Mouse (Mus musculus): ENCODE data around the gene Slc16a13.

Gene Slc16a13

GRCm38 (mm10) chr11:70210681-70211080 lies 10.2 kb downstream of the Slc16a13 start:
- DNase-seq (ENCODE audit: low spot score) = no peak

GRCm38 (mm10) chr11:70208778-70209388 lies 12.0 kb downstream of the Slc16a13 start:
- no peak for DNase-seq (ENCODE audit: low spot score)

- DNase-seq (ENCODE audit: low spot score) = no peak
Measured at GRCm38 (mm10) chr11:70207283-70207682, 13.6 kb downstream of the Slc16a13 start.

GRCm38 (mm10) chr11:70206801-70207200 lies 14.1 kb downstream of the Slc16a13 start:
- DNase-seq (ENCODE audit: low spot score) = no peak

- peak; percentile 92 for DNase-seq (ENCODE audit: low spot score)
Measured at GRCm38 (mm10) chr11:70201691-70202090, 19.2 kb downstream of the Slc16a13 start.

- no peak for DNase-seq (ENCODE audit: low spot score)
Measured at GRCm38 (mm10) chr11:70200036-70200608, 20.7 kb downstream of the Slc16a13 start.

- no peak for DNase-seq (ENCODE audit: low spot score)
Measured at GRCm38 (mm10) chr11:70199107-70199506, 21.8 kb downstream of the Slc16a13 start.

GRCm38 (mm10) chr11:70198332-70198731 lies 22.5 kb downstream of the Slc16a13 start:
- DNase-seq (ENCODE audit: low spot score) = no peak

GRCm38 (mm10) chr11:70193354-70194285 lies 27.2 kb downstream of the Slc16a13 start:
- no peak for DNase-seq (ENCODE audit: low spot score)

- no peak for DNase-seq (ENCODE audit: low spot score)
Measured at GRCm38 (mm10) chr11:70192157-70192556, 28.7 kb downstream of the Slc16a13 start.

GRCm38 (mm10) chr11:70191188-70191587 lies 29.7 kb downstream of the Slc16a13 start:
- no peak for DNase-seq (ENCODE audit: low spot score)

GRCm38 (mm10) chr11:70189319-70190134 lies 31.3 kb downstream of the Slc16a13 start:
- peak; percentile 44 for DNase-seq (ENCODE audit: low spot score)

GRCm38 (mm10) chr11:70185120-70185519 lies 35.7 kb downstream of the Slc16a13 start:
- no peak for DNase-seq (ENCODE audit: low spot score)

GRCm38 (mm10) chr11:70180496-70180895 lies 40.4 kb downstream of the Slc16a13 start:
- DNase-seq (ENCODE audit: low spot score) = no peak

GRCm38 (mm10) chr11:70179401-70179800 lies 41.5 kb downstream of the Slc16a13 start:
- no peak for DNase-seq (ENCODE audit: low spot score)

GRCm38 (mm10) chr11:70178756-70179155 lies 42.1 kb downstream of the Slc16a13 start:
- no peak for DNase-seq (ENCODE audit: low spot score)

GRCm38 (mm10) chr11:70178311-70178710 lies 42.6 kb downstream of the Slc16a13 start:
- no peak for DNase-seq (ENCODE audit: low spot score)

GRCm38 (mm10) chr11:70177647-70178046 lies 43.2 kb downstream of the Slc16a13 start:
- DNase-seq (ENCODE audit: low spot score) = no peak

- no peak for DNase-seq (ENCODE audit: low spot score)
Measured at GRCm38 (mm10) chr11:70174491-70174890, 46.4 kb downstream of the Slc16a13 start.

GRCm38 (mm10) chr11:70172298-70172697 lies 48.6 kb downstream of the Slc16a13 start:
- DNase-seq (ENCODE audit: low spot score) = no peak

GRCm38 (mm10) chr11:70171847-70172246 lies 49.0 kb downstream of the Slc16a13 start:
- DNase-seq (ENCODE audit: low spot score) = peak; percentile 26

GRCm38 (mm10) chr11:70171181-70171580 lies 49.7 kb downstream of the Slc16a13 start:
- no peak for DNase-seq (ENCODE audit: low spot score)

Measured in urinary bladder, postnatal 14 days (tissue).